Mouse (Mus musculus): ENCODE results near the gene Acot3. TPM values are rescaled to one million over a fixed set of nuclear protein-coding genes. Genes with fewer than 3 reads are reported as not detected.
"Not testable (repeated sequence)": the region's sequence is repeated elsewhere in the genome, so short reads cannot be mapped to it uniquely, and the experiment has no call there.

Acot3 gene
- total and polyA plus RNA-seq, 2 experiments from 2014 or later, result 0.77 to 2.0 TPM

DNA sequence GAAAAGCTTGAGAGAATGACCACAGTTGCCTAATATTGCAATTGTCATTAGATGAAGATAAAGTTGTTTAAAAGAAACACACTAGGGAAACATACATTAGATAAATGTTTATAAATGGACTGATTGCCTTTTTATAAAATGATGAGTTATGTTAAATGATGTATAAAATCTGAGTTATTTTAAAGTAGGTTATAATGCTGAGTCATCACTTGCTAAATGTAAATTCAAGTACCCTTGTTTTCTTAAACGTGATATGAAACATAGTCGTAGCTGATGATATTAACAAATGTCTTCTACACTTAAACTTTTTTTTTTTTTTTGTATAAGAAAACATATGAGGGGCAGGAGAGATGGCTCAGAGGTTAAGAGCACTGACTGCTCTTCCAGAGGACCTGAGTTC is 11.9 kb downstream of the Acot3 start:
- Histone ChIP-seq H3K9me3 (ENCODE audit: low read length) (no peaks in the 10 kb centered on the region), H3K27ac (ENCODE audit: low read depth, low read length) (no peak overlapping the region), H3K4me2 (ENCODE audit: low read depth, low read length, poor library complexity, severe bottlenecking) (no peak overlapping the region), H3K9ac (replicated peaks; ENCODE audit: low read length, poor library complexity, severe bottlenecking) (no peak overlapping the region), H3K36me3 (ENCODE audit: insufficient read depth, low read length) (no peaks in the 10 kb centered on the region), H3K4me1 (ENCODE audit: insufficient read depth, low read length) (no peaks in the 10 kb centered on the region), H3K4me3 (ENCODE audit: low read depth, low read length) (no peak overlapping the region), H3K27me3 (ENCODE audit: insufficient read depth, low read length) (peaks cover 12% of the 10 kb centered on the region; the same call in 1 of the 2 replicates)
- WGBS, result 94% methylated on average over 2 of the region's 2 CpGs
- DNase-seq (ENCODE audit: low spot score) (no peak), ATAC-seq (ENCODE audit: low FRiP score) (no peak)
- no peak for TF ChIP-seq CTCF (IDR thresholded peaks at IDR 0.05)

- 76% methylated on average over 8 of the region's 8 CpGs for WGBS
- ATAC-seq (ENCODE audit: low FRiP score) (no peak), DNase-seq (ENCODE audit: low spot score) (no peak)
- no peak for TF ChIP-seq CTCF (IDR thresholded peaks at IDR 0.05)
- Histone ChIP-seq H3K9ac (replicated peaks; ENCODE audit: low read length, poor library complexity, severe bottlenecking) (no peak overlapping the region), H3K9me3 (ENCODE audit: low read length) (no peaks in the 10 kb centered on the region), H3K4me3 (ENCODE audit: low read depth, low read length) (no peak overlapping the region), H3K4me2 (ENCODE audit: low read depth, low read length, poor library complexity, severe bottlenecking) (no peak overlapping the region), H3K27me3 (ENCODE audit: insufficient read depth, low read length) (peaks cover 17% of the 10 kb centered on the region; the same call in 1 of the 2 replicates), H3K36me3 (ENCODE audit: insufficient read depth, low read length) (no peaks in the 10 kb centered on the region), H3K27ac (ENCODE audit: low read depth, low read length) (no peak overlapping the region), H3K4me1 (ENCODE audit: insufficient read depth, low read length) (no peaks in the 10 kb centered on the region)
These were observed 12.7 kb downstream of the Acot3 start for GRCm38 (mm10) chr12:84064621-84065020.

GRCm38 (mm10) chr12:84067752-84068151 is 15.8 kb downstream of the Acot3 start:
- Histone ChIP-seq H3K36me3 (ENCODE audit: insufficient read depth, low read length) (no peaks in the 10 kb centered on the region), H3K27ac (ENCODE audit: low read depth, low read length) (no peak overlapping the region), H3K27me3 (ENCODE audit: insufficient read depth, low read length) (peaks cover 22% of the 10 kb centered on the region; the same call in 1 of the 2 replicates), H3K4me3 (ENCODE audit: low read depth, low read length) (no peak overlapping the region), H3K4me1 (ENCODE audit: insufficient read depth, low read length) (no peaks in the 10 kb centered on the region), H3K4me2 (ENCODE audit: low read depth, low read length, poor library complexity, severe bottlenecking) (no peak overlapping the region), H3K9ac (replicated peaks; ENCODE audit: low read length, poor library complexity, severe bottlenecking) (no peak overlapping the region), H3K9me3 (ENCODE audit: low read length) (no peaks in the 10 kb centered on the region)
- ATAC-seq (ENCODE audit: low FRiP score) (no peak), DNase-seq (ENCODE audit: low spot score) (no peak)
- 81% methylated on average over 4 of the region's 4 CpGs for WGBS
- no peak for TF ChIP-seq CTCF (IDR thresholded peaks at IDR 0.05)

GRCm38 (mm10) chr12:84068296-84068695 is 16.4 kb downstream of the Acot3 start:
- 55% methylated on average over 8 of the region's 8 CpGs for WGBS

DNA sequence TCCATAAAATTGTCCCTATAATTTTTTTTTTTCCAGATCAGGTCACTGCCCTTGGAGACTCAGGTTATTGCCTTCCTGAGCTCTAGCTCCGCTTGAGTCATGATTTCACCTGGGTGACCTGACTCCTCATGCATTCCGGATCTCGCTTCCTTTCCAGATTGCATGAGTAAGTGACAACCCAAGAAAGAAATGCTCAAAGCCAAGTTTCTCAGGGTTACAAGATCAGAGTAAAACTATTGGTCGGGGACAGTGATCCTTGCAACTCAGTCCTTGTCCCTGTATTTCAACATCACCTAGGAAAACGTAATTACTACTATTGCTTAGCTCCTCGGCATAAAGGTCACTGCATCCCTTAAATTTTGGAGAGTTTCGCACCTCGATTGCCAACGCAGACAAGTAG is 17.0 kb downstream of the Acot3 start, which contains the start of gene Acot5:
Acot5 (plus strand) TSS at position 340 of the 400 bp plus-strand sequence.
- Histone ChIP-seq H3K4me1 (ENCODE audit: insufficient read depth, low read length) (no peaks in the 10 kb centered on the region), H3K27me3 (ENCODE audit: insufficient read depth, low read length) (peaks cover 22% of the 10 kb centered on the region; the same call in 1 of the 2 replicates), H3K27ac (ENCODE audit: low read depth, low read length) (no peak within 1 kb of the TSS), H3K4me3 (ENCODE audit: low read depth, low read length) (peak within 1 kb of the TSS; percentile 41), H3K4me2 (ENCODE audit: low read depth, low read length, poor library complexity, severe bottlenecking) (peak within 1 kb of the TSS; percentile 53), H3K36me3 (ENCODE audit: insufficient read depth, low read length) (no peaks in the 10 kb centered on the region), H3K9ac (replicated peaks; ENCODE audit: low read length, poor library complexity, severe bottlenecking) (no peak within 1 kb of the TSS), H3K9me3 (ENCODE audit: low read length) (no peaks in the 10 kb centered on the region)
- 52% methylated on average over 9 of the region's 9 CpGs for WGBS
- no peak for TF ChIP-seq CTCF (IDR thresholded peaks at IDR 0.05)
- DNase-seq (ENCODE audit: low spot score) (no peak), ATAC-seq (ENCODE audit: low FRiP score) (no peak)

More at GRCm38 (mm10) chr12:84068296-84068695, 16.4 kb downstream of the Acot3 start:
- H3K9me3 ChIP-seq (ENCODE audit: low read length), result no peaks in the 10 kb centered on the region
- no peak overlapping the region for H3K4me2 ChIP-seq (ENCODE audit: low read depth, low read length, poor library complexity, severe bottlenecking)
- no peak overlapping the region for H3K9ac ChIP-seq (replicated peaks; ENCODE audit: low read length, poor library complexity, severe bottlenecking)
- DNase-seq (ENCODE audit: low spot score) (no peak), ATAC-seq (ENCODE audit: low FRiP score) (no peak)
- peaks cover 22% of the 10 kb centered on the region; the same call in 1 of the 2 replicates for H3K27me3 ChIP-seq (ENCODE audit: insufficient read depth, low read length)
- no peak for TF ChIP-seq CTCF (IDR thresholded peaks at IDR 0.05)
- H3K27ac ChIP-seq (ENCODE audit: low read depth, low read length), result no peak overlapping the region
- no peaks in the 10 kb centered on the region for H3K4me1 ChIP-seq (ENCODE audit: insufficient read depth, low read length)
- no peaks in the 10 kb centered on the region for H3K36me3 ChIP-seq (ENCODE audit: insufficient read depth, low read length)
- H3K4me3 ChIP-seq (ENCODE audit: low read depth, low read length), result no peak overlapping the region

DNA sequence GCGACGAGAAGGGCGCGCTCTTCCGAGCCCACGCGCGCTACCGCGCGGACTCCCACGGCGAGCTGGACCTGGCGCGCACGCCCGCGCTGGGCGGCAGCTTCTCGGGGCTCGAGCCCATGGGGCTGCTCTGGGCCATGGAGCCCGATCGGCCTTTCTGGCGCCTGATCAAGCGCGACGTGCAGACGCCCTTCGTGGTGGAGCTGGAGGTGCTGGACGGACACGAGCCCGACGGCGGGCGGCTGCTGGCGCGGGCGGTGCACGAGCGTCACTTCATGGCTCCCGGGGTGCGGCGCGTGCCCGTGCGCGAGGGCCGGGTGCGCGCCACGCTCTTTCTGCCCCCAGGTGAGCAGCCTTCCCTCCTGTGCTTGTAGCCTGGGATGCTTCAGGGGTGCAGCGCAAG is 17.6 kb downstream of the Acot3 start:
- 2% methylated on average over 32 of the region's 52 CpGs for WGBS
- Histone ChIP-seq H3K4me3 (ENCODE audit: low read depth, low read length) (peak overlapping the region; percentile 41), H3K4me2 (ENCODE audit: low read depth, low read length, poor library complexity, severe bottlenecking) (peak overlapping the region; percentile 53), H3K27me3 (ENCODE audit: insufficient read depth, low read length) (peaks cover 22% of the 10 kb centered on the region; the same call in 1 of the 2 replicates)
- DNase-seq (ENCODE audit: low spot score); H3K36me3 ChIP-seq (ENCODE audit: insufficient read depth, low read length); H3K4me1 ChIP-seq (ENCODE audit: insufficient read depth, low read length); H3K9me3 ChIP-seq (ENCODE audit: low read length); H3K9ac ChIP-seq (replicated peaks; ENCODE audit: low read length, poor library complexity, severe bottlenecking); ATAC-seq (ENCODE audit: low FRiP score); H3K27ac ChIP-seq (ENCODE audit: low read depth, low read length): not testable (repeated sequence)

Data from midbrain, postnatal 0 days (tissue).